Mouse (Mus musculus) right cerebral cortex, postnatal 25 days (tissue): ENCODE measurements around the gene Stx5a.

ENCODE experiments used
- DNase-seq: peaks from one replicate; pipeline ENCODE4 v3.0.0; 2022

Gene Stx5a

GRCm38 (mm10) chr19:8803204-8803780 is 62.1 kb downstream of the Stx5a start:
- no peak for DNase-seq

GRCm38 (mm10) chr19:8803879-8804660 is 62.9 kb downstream of the Stx5a start:
- no peak for DNase-seq
